Mouse (Mus musculus): ENCODE measurements around the gene Trio. TPM values are rescaled to one million over a fixed set of nuclear protein-coding genes. Genes with fewer than 3 reads are reported as not detected.

The Trio gene
- polyA plus RNA-seq, 1 experiment from 2014 or later, result 44.7 TPM

DNA sequence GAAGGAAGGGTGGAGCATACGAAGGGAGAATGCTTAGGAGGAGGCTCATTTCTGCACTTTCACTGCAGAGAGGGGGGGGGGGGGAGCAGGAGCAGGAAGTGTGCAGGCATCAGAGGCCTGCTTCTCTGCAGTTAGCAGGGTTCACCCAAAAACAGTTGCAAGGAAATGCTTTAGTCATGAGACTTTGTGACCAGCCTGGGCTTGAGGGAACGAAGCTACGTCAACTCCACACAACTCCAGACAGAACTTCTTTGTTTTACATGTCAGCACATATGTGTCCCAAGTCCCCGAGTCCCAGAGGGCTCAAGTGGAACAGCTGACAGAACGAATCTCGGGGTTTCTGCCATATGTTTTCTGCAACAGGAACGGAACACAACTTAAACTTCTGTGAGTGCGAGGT, 99.8 kb downstream of the Trio start:
- H3K27me3 ChIP-seq, result no peaks in the 10 kb centered on the region
- 41% methylated on average over 8 of the region's 8 CpGs for WGBS
- no peak overlapping the region for H3K4me2 ChIP-seq (replicated peaks)
- no peaks in the 10 kb centered on the region for H3K9me3 ChIP-seq
- H3K4me3 ChIP-seq, result no peak overlapping the region
- peaks cover 50% of the 10 kb centered on the region for H3K4me1 ChIP-seq
- no peak for ATAC-seq (replicated peaks)
- no peaks in the 10 kb centered on the region for H3K36me3 ChIP-seq
- H3K27ac ChIP-seq (replicated peaks), result no peak overlapping the region
- H3K9ac ChIP-seq (replicated peaks), result no peak overlapping the region

DNA sequence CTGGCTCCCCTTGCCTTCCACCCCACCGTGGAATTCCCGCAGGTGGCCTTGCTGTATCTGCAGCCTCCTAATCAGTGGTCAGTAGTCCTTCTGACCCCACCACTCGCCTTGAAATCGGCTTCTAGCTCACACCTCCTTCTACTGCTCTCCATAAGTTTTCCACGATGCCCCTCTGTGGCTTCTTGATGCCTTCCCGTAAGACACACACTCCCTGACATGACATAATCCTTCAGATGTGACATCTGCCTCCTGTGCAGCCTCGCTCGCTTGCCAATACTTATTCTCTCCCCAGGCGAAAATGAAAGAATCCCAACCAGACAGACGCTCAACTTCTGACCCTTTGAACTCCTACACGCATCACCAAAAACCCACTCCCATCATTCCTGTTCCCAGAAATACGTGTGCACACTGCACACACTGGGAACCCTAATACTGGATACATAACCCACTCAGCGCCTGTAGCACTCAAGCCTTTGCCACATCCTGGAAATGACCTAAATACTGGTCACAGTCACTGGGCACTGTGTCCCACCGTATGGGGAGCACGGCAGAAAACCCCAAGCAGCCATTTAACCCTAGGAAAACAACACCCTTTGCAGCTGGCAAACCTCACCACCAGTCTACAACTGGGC, 100.5 kb downstream of the Trio start:
- Histone ChIP-seq H3K4me2 (replicated peaks) (no peak overlapping the region; the same call in 1 of the 2 replicates), H3K9ac (replicated peaks) (0 out of 2 replicates have a peak overlapping the region, but pooled peaks have one; percentile 9), H3K36me3 (no peaks in the 10 kb centered on the region), H3K27me3 (no peaks in the 10 kb centered on the region), H3K9me3 (no peaks in the 10 kb centered on the region), H3K4me3 (no peak overlapping the region), H3K4me1 (peaks cover 47% of the 10 kb centered on the region), H3K27ac (replicated peaks) (peak overlapping the region; percentile 62)
- 36% methylated on average over 15 of the region's 15 CpGs for WGBS
- no peak for ATAC-seq (replicated peaks)

DNA sequence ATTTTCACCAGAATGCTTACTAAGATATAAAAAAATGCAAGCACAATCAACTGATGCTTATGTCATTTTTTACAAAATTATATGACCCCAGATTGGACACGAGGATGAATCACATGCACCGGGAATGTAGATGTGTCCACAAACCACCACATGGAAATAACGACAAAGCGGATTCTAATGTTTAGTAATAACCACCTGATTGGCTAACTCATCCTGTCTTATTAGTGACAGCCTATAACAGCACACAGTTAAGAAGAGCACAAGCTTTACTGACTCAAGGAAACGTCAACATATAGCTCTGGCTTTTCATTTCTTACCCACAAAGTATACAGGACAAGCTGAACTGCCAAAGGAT, 101.7 kb downstream of the Trio start:
- H3K4me1 ChIP-seq, result peaks cover 57% of the 10 kb centered on the region
- H3K4me2 ChIP-seq (replicated peaks), result peak overlapping the region; percentile 50
- H3K9ac ChIP-seq (replicated peaks), result peak overlapping the region; percentile 39
- H3K27ac ChIP-seq (replicated peaks), result peak overlapping the region; percentile 75
- peak overlapping the region; percentile 36 for H3K4me3 ChIP-seq
- ATAC-seq (replicated peaks), result peak; percentile 53
- no peaks in the 10 kb centered on the region for H3K9me3 ChIP-seq
- WGBS, result 11% methylated on average over 5 of the region's 5 CpGs
- no peaks in the 10 kb centered on the region for H3K36me3 ChIP-seq
- H3K27me3 ChIP-seq, result no peaks in the 10 kb centered on the region

DNA sequence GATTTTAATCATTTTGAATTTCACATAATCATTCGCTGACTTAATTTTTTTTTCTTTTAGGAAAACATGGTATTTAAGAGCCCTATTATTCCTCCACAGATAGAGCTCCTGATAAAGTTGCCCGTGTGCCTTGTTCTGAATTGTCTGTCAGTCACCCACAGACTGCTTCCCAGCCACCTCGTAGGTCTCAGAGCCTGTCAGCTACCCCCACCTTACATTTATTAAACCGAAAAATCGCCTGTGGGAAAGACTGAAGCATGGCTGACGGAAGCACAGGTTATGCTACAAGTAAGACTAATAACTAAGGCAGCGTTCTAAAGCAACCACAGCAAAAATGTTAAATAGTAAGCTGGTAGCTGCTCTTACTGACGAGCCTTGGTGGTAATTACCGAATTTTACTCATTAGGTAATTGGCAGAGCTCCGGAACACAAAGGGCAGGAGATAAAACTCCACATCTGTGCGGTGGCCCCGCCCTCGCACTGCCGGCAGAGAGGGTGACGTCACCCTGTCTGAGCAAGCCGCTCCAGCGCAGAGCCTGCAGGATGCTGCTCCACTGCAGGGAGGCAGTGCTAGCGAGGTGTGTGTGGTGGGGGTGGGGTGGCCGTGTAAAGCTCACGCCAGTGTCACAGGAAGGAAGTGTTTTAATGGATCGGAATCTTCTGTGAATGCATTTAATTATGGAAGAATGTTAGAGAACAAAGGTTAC, 102.2 kb downstream of the Trio start:
- peak overlapping the region; percentile 36 for H3K4me3 ChIP-seq
- H3K9ac ChIP-seq (replicated peaks), result peak overlapping the region; percentile 39
- H3K27me3 ChIP-seq, result no peaks in the 10 kb centered on the region
- no peaks in the 10 kb centered on the region for H3K9me3 ChIP-seq
- peak overlapping the region; percentile 50 for H3K4me2 ChIP-seq (replicated peaks)
- WGBS, result 5% methylated on average over 21 of the region's 21 CpGs
- H3K27ac ChIP-seq (replicated peaks), result peak overlapping the region; percentile 75
- H3K36me3 ChIP-seq, result no peaks in the 10 kb centered on the region
- peaks cover 62% of the 10 kb centered on the region for H3K4me1 ChIP-seq
- ATAC-seq (replicated peaks), result peak; percentile 94

DNA sequence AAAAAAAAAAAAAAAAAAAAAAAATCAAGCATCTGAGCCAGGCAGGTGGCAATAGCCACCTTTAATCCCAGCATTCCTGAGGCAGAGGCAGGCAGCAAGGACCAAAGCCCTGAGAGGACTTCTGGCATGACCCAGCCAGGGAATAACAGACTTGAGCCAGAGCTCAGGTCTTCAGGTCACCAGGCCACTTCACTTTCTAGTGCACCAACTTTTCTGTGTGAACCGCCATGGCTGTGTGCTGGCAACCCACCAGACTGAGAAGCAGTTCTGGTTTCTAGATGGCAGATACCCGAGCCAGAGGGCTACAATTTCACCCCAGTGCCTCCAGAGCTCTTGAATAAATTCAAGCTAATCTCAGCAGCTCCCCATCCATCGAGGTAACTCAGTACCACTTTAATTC, 104.9 kb downstream of the Trio start:
- ATAC-seq (replicated peaks), result no peak
- Histone ChIP-seq H3K27ac (replicated peaks) (no peak overlapping the region), H3K4me2 (replicated peaks) (no peak overlapping the region), H3K9ac (replicated peaks) (no peak overlapping the region), H3K36me3 (no peaks in the 10 kb centered on the region), H3K4me3 (no peak overlapping the region), H3K9me3 (no peaks in the 10 kb centered on the region), H3K4me1 (peaks cover 50% of the 10 kb centered on the region), H3K27me3 (no peaks in the 10 kb centered on the region)
- WGBS, result 48% methylated on average over 3 of the region's 3 CpGs

DNA sequence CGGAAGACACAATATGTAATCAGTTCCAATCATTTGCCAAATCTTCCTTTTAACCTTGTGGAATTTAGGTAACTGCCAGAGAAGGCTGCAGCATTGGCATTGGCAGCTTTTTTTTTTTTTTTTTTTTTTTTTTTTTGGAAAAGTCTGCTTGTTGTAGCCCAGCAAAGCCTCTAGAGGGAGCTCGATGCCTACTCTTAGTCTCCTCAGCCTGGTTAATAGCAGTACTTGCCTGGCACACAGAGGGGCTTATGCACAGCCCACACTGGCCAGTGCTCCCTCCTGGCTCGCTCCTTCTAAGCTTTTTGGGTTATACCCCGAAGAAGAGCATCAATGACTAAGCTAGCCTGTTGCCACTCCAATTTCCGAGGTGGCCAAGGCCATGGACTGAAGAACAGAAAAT, 106.1 kb downstream of the Trio start:
- no peaks in the 10 kb centered on the region for H3K36me3 ChIP-seq
- H3K27me3 ChIP-seq, result no peaks in the 10 kb centered on the region
- peaks cover 38% of the 10 kb centered on the region for H3K4me1 ChIP-seq
- H3K27ac ChIP-seq (replicated peaks), result 0 out of 2 replicates have a peak overlapping the region, but pooled peaks have one; percentile 9
- peak overlapping the region; percentile 21; the same call in 1 of the 2 replicates for H3K9ac ChIP-seq (replicated peaks)
- no peak overlapping the region for H3K4me3 ChIP-seq
- WGBS, result 13% methylated on average over 5 of the region's 5 CpGs
- no peaks in the 10 kb centered on the region for H3K9me3 ChIP-seq
- peak; percentile 76 for ATAC-seq (replicated peaks)
- no peak overlapping the region for H3K4me2 ChIP-seq (replicated peaks)

DNA sequence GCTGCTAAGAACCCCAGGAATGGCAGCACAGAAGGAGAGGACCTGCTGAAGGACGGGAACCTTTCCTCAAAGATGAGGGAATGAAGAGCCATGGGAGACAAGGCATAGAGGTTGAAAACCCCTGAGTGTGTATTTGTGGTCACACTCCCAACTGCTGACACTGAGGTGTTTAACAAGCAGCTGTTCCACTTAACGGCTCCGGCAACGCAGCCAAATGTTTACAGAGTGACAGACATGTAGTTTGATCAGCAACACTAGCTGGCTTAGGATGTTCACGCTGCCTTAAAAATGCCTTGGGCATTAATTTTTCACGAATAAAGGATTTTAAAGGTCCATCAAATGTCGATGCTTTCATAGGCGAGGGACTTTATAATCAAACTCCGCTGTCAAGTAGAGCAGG, 106.8 kb downstream of the Trio start:
- Histone ChIP-seq H3K9ac (replicated peaks) (no peak overlapping the region), H3K36me3 (no peaks in the 10 kb centered on the region), H3K4me1 (peaks cover 31% of the 10 kb centered on the region), H3K27me3 (no peaks in the 10 kb centered on the region), H3K27ac (replicated peaks) (0 out of 2 replicates have a peak overlapping the region, but pooled peaks have one; percentile 9), H3K9me3 (no peaks in the 10 kb centered on the region), H3K4me3 (no peak overlapping the region), H3K4me2 (replicated peaks) (no peak overlapping the region)
- 64% methylated on average over 9 of the region's 9 CpGs for WGBS
- no peak for ATAC-seq (replicated peaks)

DNA sequence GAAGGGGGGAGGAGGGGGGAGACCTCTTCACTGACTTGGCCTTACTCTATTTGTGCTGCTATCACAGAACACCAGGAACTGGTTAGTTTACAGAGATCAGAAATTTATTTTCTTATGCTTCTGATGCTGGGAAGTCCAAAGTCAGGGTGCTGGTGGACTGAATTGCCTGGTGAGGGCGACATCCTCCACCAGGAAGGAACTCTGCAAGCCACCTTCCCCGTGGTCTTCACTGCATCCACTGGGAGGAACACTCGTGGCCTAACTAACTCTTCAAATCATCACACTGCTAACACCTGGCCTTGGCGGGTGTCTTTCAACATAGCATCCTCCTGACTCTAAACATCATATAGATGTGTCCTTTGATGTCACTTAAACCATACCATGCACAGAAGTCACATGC, 109.4 kb downstream of the Trio start:
- WGBS, result 67% methylated on average over 4 of the region's 4 CpGs
- H3K9ac ChIP-seq (replicated peaks), result no peak overlapping the region
- no peak overlapping the region for H3K4me3 ChIP-seq
- no peak for ATAC-seq (replicated peaks)
- no peak overlapping the region for H3K27ac ChIP-seq (replicated peaks)
- no peaks in the 10 kb centered on the region for H3K27me3 ChIP-seq
- no peaks in the 10 kb centered on the region for H3K9me3 ChIP-seq
- peaks cover 1% of the 10 kb centered on the region; the same call in 1 of the 2 replicates for H3K36me3 ChIP-seq
- no peak overlapping the region for H3K4me2 ChIP-seq (replicated peaks)
- H3K4me1 ChIP-seq, result peaks cover 18% of the 10 kb centered on the region

DNA sequence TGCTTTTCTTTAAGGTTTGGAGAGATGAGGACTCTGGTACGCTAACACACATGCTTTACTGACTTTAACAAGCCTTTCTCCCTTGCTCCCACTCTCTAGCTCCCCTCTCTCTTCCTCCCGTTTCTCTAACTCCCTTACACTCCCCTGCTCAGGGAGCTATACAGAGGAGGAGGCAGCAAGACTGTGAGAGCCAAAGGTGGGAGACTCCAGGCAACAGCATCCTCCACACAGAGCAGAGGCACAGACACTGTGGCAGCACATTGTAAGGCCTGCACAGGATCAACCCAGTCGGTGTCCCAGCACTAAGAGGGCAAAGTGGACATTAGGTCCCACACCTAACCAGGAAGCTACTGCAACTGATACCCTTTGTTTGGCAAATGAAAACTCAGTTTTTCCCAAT, 112.6 kb downstream of the Trio start:
- no peak overlapping the region for H3K4me2 ChIP-seq (replicated peaks)
- H3K4me1 ChIP-seq, result no peaks in the 10 kb centered on the region
- ATAC-seq (replicated peaks), result no peak
- no peak overlapping the region for H3K27ac ChIP-seq (replicated peaks)
- no peak overlapping the region for H3K4me3 ChIP-seq
- H3K9me3 ChIP-seq, result no peaks in the 10 kb centered on the region
- no peaks in the 10 kb centered on the region for H3K27me3 ChIP-seq
- peaks cover 2% of the 10 kb centered on the region; the same call in 1 of the 2 replicates for H3K36me3 ChIP-seq
- H3K9ac ChIP-seq (replicated peaks), result no peak overlapping the region
- WGBS, result 76% methylated on average over 3 of the region's 3 CpGs

DNA sequence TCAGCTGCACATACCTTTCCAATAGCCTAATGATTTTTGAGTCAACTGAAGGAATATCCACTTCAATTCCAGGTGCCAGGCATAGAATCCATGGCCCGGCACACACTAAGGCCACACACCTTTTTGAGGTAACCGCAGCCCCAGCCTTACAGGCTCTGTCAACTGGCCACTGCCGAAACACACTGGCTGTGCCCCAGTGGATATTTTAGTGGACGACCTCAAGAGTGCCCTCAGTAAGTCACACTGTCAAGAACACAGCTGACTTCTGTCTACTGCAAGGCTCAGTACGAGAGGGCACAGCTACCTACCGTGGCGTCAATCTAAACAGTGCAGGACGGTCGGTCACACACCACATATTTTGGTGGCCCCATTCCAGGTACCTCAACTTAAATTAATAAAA, 114.5 kb downstream of the Trio start:
- no peak for ATAC-seq (replicated peaks)
- no peak overlapping the region for H3K9ac ChIP-seq (replicated peaks)
- no peaks in the 10 kb centered on the region for H3K9me3 ChIP-seq
- H3K4me1 ChIP-seq, result peaks cover 17% of the 10 kb centered on the region
- no peak overlapping the region for H3K27ac ChIP-seq (replicated peaks)
- H3K4me2 ChIP-seq (replicated peaks), result no peak overlapping the region
- no peak overlapping the region for H3K4me3 ChIP-seq
- WGBS, result 95% methylated on average over 9 of the region's 9 CpGs
- peaks cover 2% of the 10 kb centered on the region; the same call in 1 of the 2 replicates for H3K36me3 ChIP-seq
- H3K27me3 ChIP-seq, result no peaks in the 10 kb centered on the region

DNA sequence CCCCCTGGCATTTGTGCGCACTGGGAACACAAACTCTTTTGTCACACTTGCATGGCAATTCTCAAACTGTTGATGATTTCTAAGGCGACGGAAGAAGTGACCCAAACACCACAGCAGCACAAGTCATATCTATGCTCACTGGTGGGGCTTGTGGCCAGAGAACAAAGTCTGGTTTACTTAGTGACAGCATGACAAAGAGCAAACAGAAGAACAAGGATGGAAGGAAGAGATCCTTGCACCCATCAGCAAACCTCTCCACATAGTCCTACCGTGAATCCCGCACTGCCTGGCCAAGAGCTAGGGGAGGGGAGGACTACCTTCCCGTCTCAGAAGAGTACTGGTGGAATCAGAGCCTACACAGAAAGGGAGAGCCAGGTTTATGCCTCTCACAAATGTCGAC, 115.5 kb downstream of the Trio start:
- ATAC-seq (replicated peaks), result no peak
- peaks cover 27% of the 10 kb centered on the region for H3K4me1 ChIP-seq
- H3K9me3 ChIP-seq, result no peaks in the 10 kb centered on the region
- H3K27ac ChIP-seq (replicated peaks), result no peak overlapping the region
- H3K4me2 ChIP-seq (replicated peaks), result no peak overlapping the region
- no peak overlapping the region for H3K9ac ChIP-seq (replicated peaks)
- peaks cover 2% of the 10 kb centered on the region; the same call in 1 of the 2 replicates for H3K36me3 ChIP-seq
- H3K4me3 ChIP-seq, result no peak overlapping the region
- H3K27me3 ChIP-seq, result no peaks in the 10 kb centered on the region
- WGBS, result 84% methylated on average over 7 of the region's 7 CpGs

DNA sequence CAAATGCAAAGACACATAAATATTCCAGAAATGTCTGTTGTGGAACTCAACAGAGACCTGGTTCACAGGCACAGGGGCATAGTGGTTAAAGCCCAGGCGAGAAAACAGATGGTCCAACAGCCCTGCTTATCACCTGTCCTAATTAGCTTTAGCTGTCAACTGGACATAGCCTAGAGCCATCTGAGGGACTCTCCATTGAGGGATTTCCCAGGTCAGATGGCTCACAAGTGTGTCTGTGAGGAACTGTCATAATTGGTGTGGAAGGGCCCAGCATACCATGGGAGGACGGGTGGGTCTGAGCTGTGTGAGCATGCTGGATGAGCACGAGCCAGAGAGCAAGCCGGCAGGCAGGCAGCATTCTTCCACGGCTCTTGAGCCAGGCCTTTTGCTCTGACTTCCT, 118.0 kb downstream of the Trio start:
- H3K9me3 ChIP-seq, result no peaks in the 10 kb centered on the region
- H3K27ac ChIP-seq (replicated peaks), result 0 out of 2 replicates have a peak overlapping the region, but pooled peaks have one; percentile 9
- no peak overlapping the region for H3K4me2 ChIP-seq (replicated peaks)
- WGBS, result 63% methylated on average over 5 of the region's 5 CpGs
- H3K9ac ChIP-seq (replicated peaks), result no peak overlapping the region
- H3K27me3 ChIP-seq, result no peaks in the 10 kb centered on the region
- ATAC-seq (replicated peaks), result no peak
- H3K4me3 ChIP-seq, result no peak overlapping the region
- peaks cover 49% of the 10 kb centered on the region for H3K4me1 ChIP-seq
- H3K36me3 ChIP-seq, result peaks cover 3% of the 10 kb centered on the region; the same call in 1 of the 2 replicates

All from forebrain, embryonic 15.5 days (tissue).